Mouse (Mus musculus) gonadal fat pad, adult 2 months (tissue): Measurements from ENCODE around the gene Tex44. TPM values are rescaled to one million over a fixed set of nuclear protein-coding genes. Genes with fewer than 3 reads are reported as not detected.
A peak's percentile ranks its signal among the peaks of the same experiment; 100 is the strongest.
"Not testable (repeated sequence)": the region's sequence is repeated elsewhere in the genome, so short reads cannot be mapped to it uniquely, and the experiment has no call there.

Experiments
- DNase-seq: peaks from one replicate; pipeline ENCODE4 v3.0.0-alpha.2; 2012; ENCODE audit warnings: low read depth
- polyA plus RNA-seq: library from polyadenylated mRNA; depleted of rRNA; stranded (reverse); fragments of >200 nt; gene quantifications from 2 replicates; pipeline ENCODE4 v1.2.3, GENCODE M21; 2012; rRNA removed

Tex44 gene
- polyA plus RNA-seq, 1 experiment = 0.78 TPM

GRCm38 (mm10) chr1:86447596-86448171, 21.6 kb downstream of the Tex44 start:
- DNase-seq = no peak

GRCm38 (mm10) chr1:86448272-86448671, 22.1 kb downstream of the Tex44 start:
- DNase-seq = no peak

GRCm38 (mm10) chr1:86449966-86450365, 23.8 kb downstream of the Tex44 start:
- no peak for DNase-seq

- DNase-seq = no peak
Observed at GRCm38 (mm10) chr1:86452713-86453112, 26.6 kb downstream of the Tex44 start.

GRCm38 (mm10) chr1:86456892-86457581, 30.9 kb downstream of the Tex44 start:
- no peak for DNase-seq

- no peak for DNase-seq
Observed at GRCm38 (mm10) chr1:86459371-86459770, 33.2 kb downstream of the Tex44 start.

- no peak for DNase-seq
Observed at GRCm38 (mm10) chr1:86464223-86464874, 38.2 kb downstream of the Tex44 start.

- no peak for DNase-seq
Observed at GRCm38 (mm10) chr1:86464875-86465224, 38.7 kb downstream of the Tex44 start.

GRCm38 (mm10) chr1:86467416-86467815, 41.3 kb downstream of the Tex44 start:
- no peak for DNase-seq

GRCm38 (mm10) chr1:86469876-86470275, 43.7 kb downstream of the Tex44 start:
- no peak for DNase-seq

- peak; percentile 58 for DNase-seq
Observed at GRCm38 (mm10) chr1:86470519-86471181, 44.5 kb downstream of the Tex44 start.

- DNase-seq = not testable (repeated sequence)
Observed at GRCm38 (mm10) chr1:86471504-86471961, 45.4 kb downstream of the Tex44 start.

- DNase-seq = peak; percentile 49
Observed at GRCm38 (mm10) chr1:86472197-86472952, 46.2 kb downstream of the Tex44 start.

- DNase-seq = no peak
Observed at GRCm38 (mm10) chr1:86473109-86473760, 47.1 kb downstream of the Tex44 start.

Other genes starting within 250 kb of the Tex44 start
- gene B3gnt7, start 123.5 kb upstream of the Tex44 start, polyA plus RNA-seq = 6.6 and 10.7 TPM in 2 replicates
- 5.8 and 13.1 TPM in 2 replicates for gene Ncl, start 66.9 kb upstream of the Tex44 start, polyA plus RNA-seq
- gene Nmur1, start 101 bp upstream of the Tex44 start, polyA plus RNA-seq = 0.20 and 0.58 TPM in 2 replicates
- 380 and 511 TPM in 2 replicates for gene Ptma, start 100.4 kb downstream of the Tex44 start, polyA plus RNA-seq
- gene Pde6d, start 156.3 kb downstream of the Tex44 start, polyA plus RNA-seq = 15.7 and 17.5 TPM in 2 replicates
- gene Cops7b, start 156.6 kb downstream of the Tex44 start, polyA plus RNA-seq = 28.3 and 31.2 TPM in 2 replicates
- 0.28 TPM in 1 of 2 replicates, not detected in the other for gene Nppc, start 244.2 kb downstream of the Tex44 start, polyA plus RNA-seq